Mouse (Mus musculus) adrenal gland, adult 2 months (tissue): Measurements from ENCODE around the gene 1700067K01Rik. TPM values are rescaled to one million over a fixed set of nuclear protein-coding genes. Genes with fewer than 3 reads are reported as not detected.
"Not testable (repeated sequence)": the region's sequence is repeated elsewhere in the genome, so short reads cannot be mapped to it uniquely, and the experiment has no call there.

Experiments used
- DNase-seq: peaks from one replicate; pipeline ENCODE4 v3.0.0; 2021
- polyA plus RNA-seq: library from polyadenylated mRNA; depleted of rRNA; stranded (reverse); fragments of >200 nt; gene quantifications from 2 replicates; pipeline ENCODE4 v1.2.3, GENCODE M21; 2012
- total RNA-seq, 2 experiments: library from RNA; stranded (reverse); gene quantifications; 2 replicates each; pipeline ENCODE4 v1.2.3; 2021

Gene 1700067K01Rik
- total and polyA plus RNA-seq, 3 experiments, result 0.21 to 0.66 (median 0.46) TPM

DNA sequence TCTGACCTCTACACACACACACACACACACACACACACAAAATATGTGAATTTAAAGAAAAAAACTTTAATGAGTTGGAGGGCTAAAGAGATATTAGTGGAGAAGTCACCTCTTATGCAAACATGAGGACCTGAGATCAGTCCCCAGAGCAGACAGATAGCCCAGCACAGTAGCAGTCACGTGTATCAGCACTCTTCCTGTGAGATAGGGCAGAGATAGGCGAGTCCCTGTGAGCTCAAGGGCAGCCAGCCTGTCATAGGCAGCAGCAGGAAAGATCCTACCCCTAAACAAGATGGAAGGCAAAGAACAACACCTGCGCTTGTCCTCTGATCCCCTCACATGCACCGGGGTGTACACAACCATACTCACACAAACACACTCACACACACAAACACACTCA lies 18.9 kb upstream of the 1700067K01Rik start:
- no peak for DNase-seq

DNA sequence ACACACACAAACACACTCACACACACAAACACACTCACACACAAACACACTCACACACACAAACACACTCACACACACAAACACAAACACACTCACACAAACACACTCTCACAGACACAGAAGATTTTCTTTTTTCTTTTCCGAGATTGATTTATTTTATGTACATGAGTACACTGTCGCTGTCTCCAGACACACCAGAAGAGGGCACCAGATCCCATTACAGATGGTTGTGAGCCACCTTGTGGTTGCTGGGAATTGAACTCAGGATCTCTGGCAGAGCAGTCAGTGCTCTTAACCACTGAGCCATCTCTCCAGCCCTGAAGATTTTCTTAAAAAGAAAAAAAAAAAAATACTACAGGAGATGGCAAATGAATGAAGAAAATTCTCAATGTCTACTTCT lies 18.1 kb upstream of the 1700067K01Rik start:
- not testable (repeated sequence) for DNase-seq

DNA sequence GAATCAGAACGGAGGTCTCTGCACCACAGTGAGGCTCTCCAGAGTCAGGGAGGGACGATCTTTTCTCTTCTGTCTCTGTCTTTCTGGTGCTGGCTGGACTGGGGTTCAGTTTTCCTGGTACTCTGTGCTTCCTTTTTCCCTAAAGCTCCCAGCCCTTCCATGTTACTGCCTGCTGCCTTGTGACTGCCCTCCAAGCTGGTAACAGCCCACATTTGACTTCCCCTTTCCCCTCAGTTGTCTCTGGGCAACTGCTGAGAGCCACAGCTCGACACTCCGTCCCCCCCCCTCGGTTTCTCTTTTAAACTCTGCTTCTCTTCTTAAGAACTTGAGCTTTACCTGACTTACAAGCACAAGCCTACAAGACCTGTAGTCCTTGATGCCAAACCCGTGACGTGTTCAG lies 12.1 kb upstream of the 1700067K01Rik start:
- DNase-seq, result no peak

DNA sequence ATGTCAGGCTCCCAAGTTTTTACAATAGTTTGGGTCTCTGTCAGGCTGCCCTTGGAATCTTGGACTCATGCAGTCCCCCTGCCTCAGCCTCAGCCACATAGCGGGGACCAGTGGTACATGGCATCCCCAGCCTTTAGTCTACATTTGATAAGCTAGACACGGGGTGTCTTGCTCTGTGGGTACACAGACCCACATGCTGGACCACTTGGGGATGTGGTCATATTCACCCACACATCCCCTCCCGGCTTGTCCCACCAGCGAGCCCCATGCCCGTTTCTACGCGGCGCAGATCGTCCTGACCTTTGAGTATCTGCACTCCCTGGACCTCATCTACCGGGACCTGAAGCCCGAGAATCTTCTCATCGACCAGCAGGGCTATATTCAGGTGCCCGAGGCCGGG lies 11.1 kb upstream of the 1700067K01Rik start:
- DNase-seq, result no peak

DNA sequence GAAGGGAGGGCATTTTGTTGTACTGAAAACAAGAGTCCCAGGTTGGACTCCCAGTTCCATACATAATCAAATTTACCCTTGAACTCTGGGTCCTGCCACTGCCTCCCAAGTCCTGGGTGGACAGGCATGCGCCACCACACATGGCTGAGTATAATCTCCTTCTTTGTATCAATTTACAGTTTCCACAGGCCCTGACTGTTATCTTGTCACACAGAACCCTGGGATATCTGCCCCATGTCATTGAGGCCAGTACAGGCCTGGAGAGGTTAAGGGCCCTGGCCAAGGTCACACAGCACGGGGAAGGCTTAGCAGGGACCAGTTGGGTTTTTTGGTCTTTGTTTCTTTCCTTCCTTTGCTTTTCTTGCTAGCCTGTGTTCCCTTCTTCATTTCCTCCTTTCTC lies 8.8 kb upstream of the 1700067K01Rik start:
- DNase-seq, result no peak

DNA sequence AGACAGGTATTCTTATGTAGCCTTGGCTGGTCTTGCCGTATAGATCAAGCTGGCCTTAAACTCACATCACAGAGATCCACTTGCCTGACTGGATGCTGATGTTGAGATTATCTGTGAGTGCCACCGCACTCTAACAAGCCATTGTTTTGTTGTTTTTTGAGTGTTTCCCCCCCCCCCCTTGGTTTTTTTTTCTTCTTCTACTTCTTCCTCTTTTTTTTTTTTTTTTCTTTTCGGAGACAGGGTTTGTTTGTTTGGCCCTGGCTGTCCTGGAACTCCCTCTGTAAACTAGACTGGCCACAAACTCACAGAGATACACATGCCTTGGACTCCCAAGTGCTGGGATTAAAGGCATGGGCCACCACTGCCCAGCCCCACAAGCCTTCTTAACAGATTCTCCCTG lies 7.3 kb upstream of the 1700067K01Rik start:
- no peak for DNase-seq

DNA sequence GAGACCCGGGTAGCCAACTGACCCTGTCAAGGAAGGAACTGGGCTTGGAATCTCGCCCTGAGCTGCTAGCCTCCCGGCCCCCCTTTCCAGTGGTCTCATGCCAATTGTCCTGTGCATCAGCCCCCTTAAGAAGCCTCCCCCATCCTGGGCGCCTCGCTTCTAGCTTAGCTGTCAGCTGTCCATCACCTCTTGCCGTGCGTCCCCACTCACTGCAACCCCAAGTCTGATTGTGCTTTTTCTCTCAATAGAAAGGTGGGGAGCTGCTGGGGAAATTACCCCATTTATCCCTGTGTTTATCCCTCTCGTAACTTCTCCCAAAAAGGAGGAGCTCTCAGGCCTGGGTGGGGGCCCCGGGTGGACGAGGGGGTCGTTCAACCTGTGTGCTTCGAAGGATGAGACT lies 5.3 kb upstream of the 1700067K01Rik start:
- no peak for DNase-seq

DNA sequence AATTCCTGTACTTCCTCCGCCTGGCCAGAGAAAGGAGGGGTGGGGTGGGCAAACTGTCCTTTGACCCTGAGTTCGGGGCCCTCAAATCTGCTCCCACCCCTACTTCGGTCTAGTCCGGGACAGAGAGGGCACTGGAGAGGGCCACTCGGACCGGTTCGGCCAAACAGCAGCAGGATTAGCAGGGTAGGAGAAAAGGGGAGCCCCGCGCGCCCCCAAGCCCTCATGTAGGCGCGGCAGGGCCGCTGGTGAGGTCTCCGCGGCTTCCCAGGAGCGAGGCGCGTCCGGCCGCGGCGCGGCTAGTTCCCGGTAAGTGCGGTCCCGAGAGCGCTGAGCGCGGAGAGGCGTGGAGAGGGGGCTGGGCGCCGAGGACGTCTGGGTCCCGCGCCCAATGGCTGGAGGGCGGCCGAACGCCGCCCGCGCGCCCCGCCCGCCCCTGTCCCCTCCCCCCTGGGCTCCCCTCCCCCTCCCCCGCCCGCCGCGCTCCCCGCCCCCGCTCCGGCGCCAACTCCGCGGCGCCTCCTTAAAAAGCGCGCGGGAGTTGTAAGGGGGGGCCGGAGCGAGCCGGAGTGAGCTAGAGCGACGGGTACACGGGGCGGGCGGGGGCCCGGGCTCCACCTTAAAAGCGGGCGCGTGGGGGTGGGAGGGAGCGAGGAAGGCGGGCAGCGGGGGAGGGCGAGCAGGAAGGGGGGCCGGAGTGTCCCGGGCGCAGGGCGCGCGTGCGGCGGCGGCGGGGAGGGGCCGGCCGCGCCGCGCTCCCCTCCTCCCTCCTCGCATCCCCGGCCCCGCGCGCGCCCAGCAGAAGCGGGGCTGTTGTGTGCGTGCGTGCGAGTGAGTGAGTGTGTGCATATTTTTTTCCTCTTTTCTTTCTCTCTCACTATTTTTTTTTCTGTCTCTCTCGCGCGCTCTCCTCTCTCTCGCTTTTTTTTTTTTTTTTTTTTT lies 4.5 kb upstream of the 1700067K01Rik start:
- DNase-seq, result peak; percentile 95

DNA sequence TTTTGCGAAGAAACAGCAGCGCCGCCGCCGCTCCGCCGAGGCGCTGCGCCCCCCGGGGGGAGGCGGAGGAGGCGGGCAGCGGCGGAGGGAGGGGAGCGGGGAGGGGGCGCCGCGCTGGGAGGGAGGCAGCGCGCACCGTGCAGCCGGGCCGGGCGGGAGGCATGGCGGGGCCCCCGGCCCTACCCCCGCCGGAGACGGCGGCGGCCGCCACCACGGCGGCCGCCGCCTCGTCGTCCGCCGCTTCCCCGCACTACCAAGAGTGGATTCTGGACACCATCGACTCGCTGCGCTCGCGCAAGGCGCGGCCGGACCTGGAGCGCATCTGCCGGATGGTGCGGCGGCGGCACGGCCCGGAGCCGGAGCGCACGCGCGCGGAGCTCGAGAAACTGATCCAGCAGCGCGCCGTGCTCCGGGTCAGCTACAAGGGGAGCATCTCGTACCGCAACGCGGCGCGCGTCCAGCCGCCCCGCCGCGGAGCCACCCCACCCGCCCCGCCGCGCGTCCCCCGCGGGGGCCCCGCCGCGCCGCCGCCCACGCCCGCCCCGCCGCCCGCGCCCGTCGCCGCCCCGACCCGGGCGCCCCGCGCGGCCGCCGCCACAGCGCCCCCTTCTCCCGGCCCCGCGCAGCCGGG lies 3.7 kb upstream of the 1700067K01Rik start, which contains the start of gene Samd1:
Gene Samd1 (plus strand): TSS at position 162 of the 631 bp plus-strand sequence.
- peak; percentile 70 for DNase-seq

DNA sequence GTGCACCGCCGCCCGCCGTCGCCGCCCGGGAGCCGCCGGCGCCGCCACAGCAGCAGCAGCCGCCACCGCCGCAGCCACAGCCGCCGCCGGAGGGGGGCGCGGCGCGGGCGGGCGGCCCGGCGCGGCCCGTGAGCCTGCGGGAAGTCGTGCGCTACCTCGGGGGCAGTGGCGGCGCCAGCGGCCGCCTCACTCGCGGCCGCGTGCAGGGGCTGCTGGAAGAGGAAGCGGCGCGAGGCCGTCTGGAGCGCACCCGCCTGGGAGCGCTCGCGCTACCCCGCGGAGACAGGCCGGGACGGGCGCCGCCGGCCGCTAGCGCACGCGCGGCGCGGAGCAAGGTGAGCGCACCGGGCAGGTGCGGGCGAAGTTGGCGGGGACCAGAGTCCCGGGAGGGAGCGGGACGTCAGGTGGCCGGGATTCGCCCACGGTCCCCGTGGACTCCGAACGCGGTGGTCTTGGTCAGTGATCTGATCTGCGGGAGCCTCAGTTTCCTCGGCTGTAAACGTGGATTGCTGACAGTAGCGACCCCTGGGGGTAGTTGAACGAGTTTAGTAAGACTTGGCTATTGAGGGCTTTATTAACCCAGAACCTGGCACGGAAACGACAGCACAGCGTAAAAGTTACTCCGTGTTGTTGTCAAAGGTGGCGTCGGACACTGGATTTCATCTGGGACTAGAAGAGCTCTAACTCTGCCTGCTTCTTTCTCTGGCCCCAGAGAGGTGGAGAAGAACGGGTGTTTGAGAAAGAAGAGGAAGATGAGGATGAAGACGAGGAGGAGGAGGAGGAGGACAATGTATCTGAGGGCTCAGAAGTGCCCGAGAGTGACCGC lies 2.9 kb upstream of the 1700067K01Rik start:
- peak; percentile 72 for DNase-seq

DNA sequence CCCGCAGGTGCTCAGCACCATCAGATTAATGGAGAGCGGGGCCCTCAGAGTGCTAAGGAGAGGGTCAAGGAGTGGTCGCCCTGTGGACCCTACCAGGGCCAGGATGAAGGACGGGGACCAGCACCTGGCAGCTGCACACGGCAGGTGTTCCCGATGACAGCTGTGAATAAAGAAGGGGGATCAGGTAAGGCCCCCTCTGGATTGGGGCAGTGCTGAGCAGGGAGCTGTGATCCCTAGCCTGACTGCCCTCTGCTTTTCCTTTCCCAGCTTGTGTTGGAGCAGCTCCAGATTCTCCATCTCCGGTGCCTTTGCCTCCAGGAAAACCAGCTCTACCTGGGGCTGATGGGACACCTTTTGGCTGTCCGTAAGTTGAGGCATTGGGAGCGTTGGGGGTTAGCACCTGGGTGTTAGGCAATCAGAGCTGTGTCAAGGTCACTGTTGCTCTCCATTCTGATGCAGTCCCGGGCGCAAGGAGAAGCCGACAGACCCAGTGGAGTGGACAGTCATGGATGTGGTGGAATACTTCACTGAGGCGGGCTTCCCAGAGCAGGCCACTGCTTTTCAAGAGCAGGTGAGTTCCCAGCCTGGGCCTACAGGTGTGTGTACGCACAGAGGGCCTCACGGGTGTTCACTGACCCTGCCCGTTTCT lies 2.1 kb upstream of the 1700067K01Rik start:
- no peak for DNase-seq

DNA sequence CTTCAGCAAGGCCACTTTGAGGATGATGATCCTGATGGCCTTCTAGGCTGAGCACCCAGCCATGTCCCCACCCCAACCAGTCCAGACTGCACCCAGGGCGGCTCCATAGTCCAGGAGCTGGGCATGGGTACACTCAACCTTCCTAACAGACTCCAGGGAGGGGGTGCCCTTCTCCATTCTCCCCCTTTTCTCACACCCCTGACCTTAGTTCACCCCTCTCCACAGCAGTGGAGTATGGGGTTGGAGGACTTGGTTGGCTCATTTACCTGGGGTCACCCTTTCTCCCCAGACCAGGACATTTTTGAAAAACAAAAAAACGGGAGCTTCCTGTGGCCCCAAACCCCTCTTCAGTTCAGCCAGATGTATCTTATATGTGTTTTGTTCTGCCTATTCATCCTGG lies 1.5 kb upstream of the 1700067K01Rik start:
- no peak for DNase-seq

DNA sequence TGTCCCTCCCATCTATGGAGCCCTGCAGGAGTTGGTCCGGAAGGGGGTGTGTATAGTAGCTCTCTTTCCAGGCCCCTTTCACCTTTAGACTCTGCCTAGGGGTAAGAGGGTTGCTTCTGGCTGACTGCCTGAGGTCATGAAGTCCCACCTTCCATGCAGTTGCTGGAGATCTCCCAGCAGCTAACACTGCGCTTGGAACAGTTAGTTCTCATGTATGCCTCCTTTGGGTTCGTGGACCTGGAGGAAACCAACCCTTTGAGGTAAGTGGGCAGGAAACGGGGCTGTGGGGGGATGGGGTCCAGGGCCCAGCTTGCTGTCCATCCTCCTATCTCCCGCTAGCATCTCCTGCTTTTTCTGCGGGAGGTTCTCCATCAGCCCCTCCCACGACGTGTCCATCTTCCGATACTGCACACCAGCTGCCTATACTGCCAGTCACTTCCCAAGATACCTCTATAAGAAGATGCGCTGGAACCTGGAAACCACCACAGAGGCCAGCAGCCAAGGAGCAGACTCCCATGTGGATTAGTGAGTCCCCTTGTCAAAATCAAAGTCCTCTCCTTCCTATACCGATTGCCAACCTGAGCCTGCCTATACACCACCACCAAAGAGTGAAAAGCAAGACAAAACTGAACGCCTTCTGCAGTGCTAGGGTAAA lies 1.8 kb downstream of the 1700067K01Rik start:
- no peak for DNase-seq

DNA sequence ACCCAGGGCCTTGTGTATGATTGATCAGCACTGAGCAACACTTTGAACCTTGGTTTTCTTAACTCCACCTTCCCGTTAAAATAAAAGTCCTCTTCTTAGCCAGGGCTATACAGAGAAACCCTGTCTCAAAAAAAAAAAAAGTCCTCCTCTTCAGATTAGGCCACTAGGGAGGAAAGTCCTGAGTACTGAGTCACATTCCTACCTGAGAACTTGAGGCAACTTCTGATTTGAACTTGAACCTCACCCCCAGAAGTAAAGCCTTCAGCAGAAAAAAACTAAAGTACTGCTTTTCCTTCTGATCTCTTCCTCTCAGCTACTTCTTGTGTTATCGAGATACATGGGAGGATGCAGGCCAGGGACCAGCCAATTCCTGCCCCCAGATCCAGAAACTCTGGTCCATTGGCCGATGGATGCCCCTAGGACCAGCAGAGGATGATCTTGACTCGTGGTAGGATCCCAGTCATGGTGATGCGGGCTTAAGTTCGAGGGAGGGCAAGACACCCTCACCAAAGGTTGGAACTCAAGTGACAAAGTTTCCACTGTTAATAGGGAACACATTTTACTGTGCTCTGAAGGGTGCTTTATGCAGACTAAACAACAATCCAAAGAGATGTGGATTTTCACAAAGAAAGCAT lies 2.4 kb downstream of the 1700067K01Rik start:
- DNase-seq, result no peak

DNA sequence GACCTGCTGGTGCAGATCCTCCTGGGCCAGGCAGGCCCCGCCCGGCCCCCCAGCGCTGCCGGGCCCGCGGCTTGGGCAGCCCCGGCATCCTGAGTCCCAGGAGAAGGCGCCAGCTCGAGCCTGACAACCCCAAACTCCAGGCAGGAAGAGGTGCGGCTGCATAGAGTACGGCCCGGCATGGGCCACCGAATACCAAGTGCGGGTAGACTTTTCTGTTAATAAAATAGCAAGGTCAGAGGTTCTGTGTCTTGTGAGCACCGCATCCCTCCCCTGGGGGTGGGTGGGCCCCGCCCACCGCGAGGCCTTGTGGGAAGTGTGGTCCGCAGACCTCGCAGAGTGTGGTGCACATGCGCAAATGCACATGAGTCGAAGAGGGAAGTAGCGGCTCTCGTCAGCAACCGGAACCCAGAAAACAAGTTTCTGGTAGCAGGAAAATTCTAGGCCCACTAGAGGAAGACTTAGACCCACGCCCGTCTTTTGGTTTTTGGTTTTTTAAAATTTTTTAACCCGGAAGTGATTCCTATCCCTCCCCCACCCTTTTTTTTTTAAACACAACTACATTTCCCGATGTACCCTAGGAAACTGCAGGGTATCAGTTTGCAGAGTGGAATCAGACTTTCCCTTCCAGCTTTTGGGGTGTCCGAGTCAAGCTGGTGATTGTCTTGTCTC lies 3.4 kb downstream of the 1700067K01Rik start:
- peak; percentile 97 for DNase-seq

DNA sequence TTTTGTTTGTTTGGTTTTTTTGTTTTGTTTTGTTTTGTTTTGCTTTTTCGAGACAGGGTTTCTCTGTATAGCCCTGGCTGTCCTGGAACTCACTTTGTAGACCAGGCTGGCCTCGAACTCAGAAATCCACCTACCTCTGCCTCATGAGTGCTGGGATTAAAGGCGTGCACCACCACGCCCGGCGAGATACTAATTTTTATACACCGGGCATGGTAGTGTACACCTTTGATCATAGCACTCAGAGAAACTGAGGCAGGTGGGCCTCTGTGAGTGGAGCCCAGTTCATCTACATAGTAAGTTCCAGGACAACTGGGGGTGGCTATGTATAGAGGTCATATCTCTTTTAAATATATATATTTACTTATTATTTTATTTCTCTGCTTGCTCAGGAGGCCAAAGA lies 4.2 kb downstream of the 1700067K01Rik start:
- DNase-seq, result not testable (repeated sequence)

DNA sequence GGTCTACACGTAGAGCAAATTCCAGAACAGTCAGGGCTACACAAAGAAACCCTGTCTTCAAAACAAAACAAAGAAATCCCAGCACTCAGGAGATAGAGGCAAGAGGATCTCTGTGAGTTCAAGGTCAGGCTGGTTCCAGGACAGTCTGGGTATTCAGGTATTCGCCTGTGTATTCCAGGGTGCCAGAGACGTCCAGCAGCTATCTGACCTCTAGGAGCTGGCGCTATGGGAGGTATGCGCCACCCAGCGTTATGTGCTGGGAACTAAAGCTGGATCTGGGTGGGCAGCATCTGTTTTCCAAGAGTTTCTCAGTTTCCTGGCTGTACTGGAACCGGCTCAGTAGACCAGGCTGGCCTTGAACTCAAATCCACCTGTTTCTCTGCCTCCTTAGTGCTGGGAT lies 7.1 kb downstream of the 1700067K01Rik start:
- no peak for DNase-seq

DNA sequence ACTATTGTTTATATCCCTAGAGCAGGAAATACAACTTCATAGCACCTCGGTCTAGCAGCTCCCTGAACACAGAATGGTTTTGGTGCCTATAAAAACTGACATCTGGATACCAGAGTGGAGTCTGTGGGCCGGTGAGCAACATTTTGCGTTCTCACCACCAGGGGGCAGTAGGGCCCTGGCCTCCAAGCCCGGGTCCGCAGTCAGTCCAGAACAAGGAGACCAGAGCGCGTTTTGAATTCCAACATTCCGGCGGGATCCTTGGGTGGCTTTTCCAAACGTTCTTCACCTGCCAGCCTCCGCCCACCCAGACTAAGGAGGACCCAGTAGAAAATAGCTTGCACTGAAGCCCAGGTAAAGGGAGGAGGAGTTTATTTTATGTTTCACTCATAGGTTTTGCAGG lies 8.6 kb downstream of the 1700067K01Rik start:
- peak; percentile 91 for DNase-seq

DNA sequence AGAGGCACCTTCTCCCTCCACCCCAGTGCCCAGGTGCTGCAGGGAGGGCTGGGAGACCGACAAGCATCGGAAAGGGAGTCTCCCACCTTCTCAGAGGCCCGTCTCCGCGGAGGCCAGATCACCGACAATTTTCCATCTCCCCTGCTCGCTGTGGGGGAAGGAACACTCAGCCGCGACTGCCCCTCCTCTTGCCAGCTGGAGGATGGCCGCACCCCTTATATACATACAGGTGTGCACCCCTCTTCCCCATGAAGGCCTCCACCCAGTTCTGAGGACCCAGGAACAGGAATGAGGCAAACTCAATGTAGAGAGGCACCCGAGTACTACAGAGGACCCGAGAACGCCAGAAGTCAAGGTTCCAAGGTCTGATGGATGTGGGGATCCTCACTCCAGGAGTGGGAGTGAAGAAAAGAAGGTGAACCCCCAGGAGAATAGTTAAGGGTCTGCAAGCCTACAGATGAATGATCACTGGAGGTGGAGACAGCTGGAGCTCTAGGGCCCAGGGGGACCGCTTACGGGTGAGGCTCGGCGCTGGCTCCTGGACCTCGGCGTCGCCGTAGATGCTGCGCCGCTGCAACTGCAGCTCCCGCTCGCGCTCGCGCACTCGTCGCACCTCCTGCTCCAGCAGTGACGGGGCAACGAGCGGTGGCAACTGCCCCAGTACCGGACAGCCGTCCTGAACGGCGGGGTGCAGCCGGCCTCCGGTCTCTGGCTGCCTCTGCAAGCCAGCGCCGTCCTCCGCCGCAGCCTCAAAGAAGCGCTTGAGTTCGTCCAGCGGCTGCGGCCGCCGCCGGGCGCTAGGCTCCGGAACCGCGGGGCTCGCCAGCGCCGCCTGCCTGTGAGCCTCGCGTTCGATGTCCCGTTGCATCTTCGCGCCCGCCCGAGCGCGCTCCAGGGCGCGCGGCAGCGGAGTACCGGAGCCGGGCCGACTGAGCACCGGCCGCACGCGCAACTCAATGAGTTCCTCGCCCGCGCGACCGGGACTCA lies 9.6 kb downstream of the 1700067K01Rik start:
- DNase-seq, result peak; percentile 88
